Mouse (Mus musculus) left cerebral cortex, postnatal 4 days (tissue): ENCODE measurements around the gene Rwdd3. TPM values are rescaled to one million over a fixed set of nuclear protein-coding genes. Genes with fewer than 3 reads are reported as not detected.

Experiments used
- DNase-seq: peaks from one replicate; pipeline ENCODE4 v3.0.0-alpha.2; 2022
- intact Hi-C: fragments of 180-260 bp; cut with DNase I; formaldehyde crosslinking; loops from one replicate; pipeline ENCODE4 v1.15.1; 2025
- total RNA-seq, 2 experiments: library from RNA; stranded (reverse); gene quantifications; 2 replicates each; pipeline ENCODE4 v1.2.3; 2021

Gene Rwdd3
- total RNA-seq, 2 experiments from 2014 or later, result 23.1 to 27.4 TPM

GRCm38 (mm10) chr3:121161661-121162060 is 9.8 kb downstream of the Rwdd3 start:
- intact Hi-C loops, result no loop called here
- DNase-seq, result no peak

GRCm38 (mm10) chr3:121160424-121160823 is 11.1 kb downstream of the Rwdd3 start:
- no peak for DNase-seq
- intact Hi-C loops, result no loop called here

GRCm38 (mm10) chr3:121159566-121159965 is 11.9 kb downstream of the Rwdd3 start:
- intact Hi-C loops, result no loop called here

GRCm38 (mm10) chr3:121158901-121159351 is 12.6 kb downstream of the Rwdd3 start:
- intact Hi-C loops, result no loop called here
- DNase-seq, result peak; percentile 70

More at GRCm38 (mm10) chr3:121159566-121159965, 11.9 kb downstream of the Rwdd3 start:
- DNase-seq, result peak; percentile 79

GRCm38 (mm10) chr3:121157546-121158330 is 13.8 kb downstream of the Rwdd3 start:
- DNase-seq, result peak; percentile 39
- intact Hi-C loops, result no loop called here

GRCm38 (mm10) chr3:121156451-121157186 is 14.9 kb downstream of the Rwdd3 start:
- intact Hi-C loops, result no loop called here
- no peak for DNase-seq

- intact Hi-C loops, result no loop called here
- DNase-seq, result no peak
Measured at GRCm38 (mm10) chr3:121156043-121156442, 15.5 kb downstream of the Rwdd3 start.

- no peak for DNase-seq
- intact Hi-C loops, result no loop called here
Measured at GRCm38 (mm10) chr3:121133937-121134336, 37.6 kb downstream of the Rwdd3 start.

- intact Hi-C loops, result no loop called here
- no peak for DNase-seq
Measured at GRCm38 (mm10) chr3:121133039-121133438, 38.5 kb downstream of the Rwdd3 start.

- intact Hi-C loops, result no loop called here
Measured at GRCm38 (mm10) chr3:121127171-121127570, 44.3 kb downstream of the Rwdd3 start.

GRCm38 (mm10) chr3:121126476-121126875 is 45.0 kb downstream of the Rwdd3 start:
- no peak for DNase-seq
- intact Hi-C loops, result no loop called here

More at GRCm38 (mm10) chr3:121127171-121127570, 44.3 kb downstream of the Rwdd3 start:
- no peak for DNase-seq

- intact Hi-C loops, result no loop called here
- no peak for DNase-seq
Measured at GRCm38 (mm10) chr3:121121072-121121471, 50.4 kb downstream of the Rwdd3 start.

- no peak for DNase-seq
- intact Hi-C loops, result no loop called here
Measured at GRCm38 (mm10) chr3:121116590-121116989, 54.9 kb downstream of the Rwdd3 start.

- intact Hi-C loops, result no loop called here
- no peak for DNase-seq
Measured at GRCm38 (mm10) chr3:121116067-121116466, 55.4 kb downstream of the Rwdd3 start.

- intact Hi-C loops, result no loop called here
Measured at GRCm38 (mm10) chr3:121111068-121111467, 60.4 kb downstream of the Rwdd3 start.

GRCm38 (mm10) chr3:121110430-121110829 is 61.1 kb downstream of the Rwdd3 start:
- no peak for DNase-seq
- intact Hi-C loops, result no loop called here

More at GRCm38 (mm10) chr3:121111068-121111467, 60.4 kb downstream of the Rwdd3 start:
- DNase-seq, result no peak

GRCm38 (mm10) chr3:121107481-121107880 is 64.0 kb downstream of the Rwdd3 start:
- DNase-seq, result no peak
- intact Hi-C loops, result no loop called here

GRCm38 (mm10) chr3:121105408-121105708 is 66.1 kb downstream of the Rwdd3 start:
- intact Hi-C loops, result no loop called here
- no peak for DNase-seq
